Mouse (Mus musculus): ENCODE measurements at regions not wholly inside any gene's neighbourhood (a gene's known extent, or its start where the extent isn't known, plus 50 kb on each side); places are given as distances from the start of the nearest gene placed in this dataset.

- no peak for DNase-seq
Observed at GRCm38 (mm10) chr14:99537286-99537685, 238.8 kb downstream of the Klf5 start.

DNA sequence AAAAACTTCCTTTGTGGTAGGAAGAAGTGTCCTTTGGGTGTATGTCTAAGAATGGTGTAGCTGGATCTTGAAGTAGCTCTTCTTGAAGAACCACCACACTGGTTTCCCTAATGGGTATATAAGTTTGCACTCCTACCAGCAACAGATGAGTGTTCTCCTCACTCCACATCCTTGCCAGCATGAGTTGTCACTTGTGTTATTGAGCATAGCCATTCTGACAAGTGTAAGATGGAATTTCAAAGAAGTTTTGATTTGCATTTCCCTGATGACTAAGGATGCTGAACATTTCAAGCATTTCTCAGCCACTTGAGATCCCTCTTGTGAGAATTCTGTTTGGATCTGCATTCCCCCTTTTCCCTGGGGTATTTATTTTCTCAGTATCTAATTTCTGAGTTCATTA is 243.2 kb downstream of the Klf5 start:
- no peak for DNase-seq

DNA sequence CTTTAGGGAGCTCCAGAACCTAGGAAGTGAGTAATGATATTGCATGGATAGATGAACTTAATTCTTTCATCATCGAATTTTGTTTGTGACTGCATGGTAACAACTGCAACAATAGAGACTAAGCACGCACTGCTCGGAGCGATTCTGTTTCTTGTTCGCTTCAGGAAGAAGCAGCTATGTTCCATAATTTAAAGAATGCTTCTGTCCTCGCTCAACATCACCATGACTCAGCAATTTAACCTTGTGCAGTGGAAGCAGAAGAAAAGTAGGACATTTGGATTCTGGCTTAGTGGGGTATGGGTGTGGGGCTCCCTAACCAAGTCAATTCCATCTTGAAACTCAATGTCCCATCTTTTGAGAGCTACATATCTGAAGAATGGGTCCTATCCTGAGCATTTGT is 249.4 kb downstream of the Klf5 start:
- no peak for DNase-seq

- no peak for DNase-seq
Observed at GRCm38 (mm10) chr14:99548363-99549248, 250.1 kb downstream of the Klf5 start.

- DNase-seq = no peak
Observed at GRCm38 (mm10) chr14:99564024-99564423, 265.5 kb downstream of the Klf5 start.

GRCm38 (mm10) chr14:99574146-99574545 is 275.7 kb downstream of the Klf5 start:
- DNase-seq = no peak

- DNase-seq = no peak
Observed at GRCm38 (mm10) chr14:99578665-99579064, 280.2 kb downstream of the Klf5 start.

DNA sequence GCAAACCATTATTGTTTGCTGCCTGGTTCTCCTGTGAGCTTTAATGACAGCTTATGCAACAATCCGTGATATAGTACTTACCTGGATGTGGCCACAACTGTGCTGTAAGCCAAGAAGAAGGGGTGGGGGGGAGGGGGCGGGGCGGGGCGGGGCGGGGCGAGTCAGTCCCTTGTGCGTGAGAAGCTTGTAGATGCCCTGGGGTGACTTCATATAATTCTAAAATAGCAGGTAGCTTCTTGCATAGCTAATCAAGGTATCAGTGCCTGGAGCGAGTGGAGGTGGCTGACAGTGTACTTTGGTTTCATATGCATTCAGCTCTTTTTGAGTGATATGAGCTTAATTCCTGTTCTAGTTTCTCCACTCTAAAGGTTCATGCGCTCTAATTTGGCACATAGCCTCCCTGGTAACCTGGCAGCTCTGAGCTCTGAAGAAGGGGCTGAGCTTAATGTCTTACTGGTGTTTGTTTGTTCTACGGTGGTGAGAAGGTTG is 280.8 kb downstream of the Klf5 start:
- no peak for DNase-seq

GRCm38 (mm10) chr14:99579765-99580266 is 281.3 kb downstream of the Klf5 start:
- no peak for DNase-seq

GRCm38 (mm10) chr14:99584144-99584543 is 285.7 kb downstream of the Klf5 start:
- no peak for DNase-seq

GRCm38 (mm10) chr14:99586029-99586428 is 287.5 kb downstream of the Klf5 start:
- DNase-seq = no peak

DNA sequence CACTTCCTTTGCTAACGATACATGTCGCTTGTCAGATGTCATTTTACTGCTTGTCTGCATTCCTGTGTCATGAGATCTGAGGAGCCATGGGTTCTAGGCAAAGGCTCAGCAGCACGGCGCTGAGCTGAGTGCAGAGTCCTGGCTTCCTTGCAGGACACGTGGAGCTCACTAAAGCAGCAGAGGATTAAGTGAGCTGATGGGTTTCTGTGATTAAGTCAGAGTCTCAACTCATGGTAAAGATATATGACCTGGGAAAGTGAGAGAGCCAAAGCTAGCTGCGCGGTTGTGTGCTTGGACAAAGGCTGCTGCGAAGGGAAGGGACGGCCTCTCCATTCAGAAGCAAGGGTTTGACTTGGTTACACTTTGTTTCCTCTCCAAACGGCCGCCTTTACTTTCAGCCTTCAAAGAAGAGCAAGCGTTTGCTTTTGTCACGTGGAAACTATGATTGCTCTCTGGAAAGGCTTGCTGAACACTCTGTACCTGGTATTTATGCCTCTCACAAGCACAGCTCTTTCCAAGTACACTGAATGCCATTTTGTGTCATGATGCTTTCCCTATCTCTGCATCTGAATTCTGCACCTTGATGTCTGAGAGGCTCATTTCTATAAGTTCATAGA is 292.5 kb downstream of the Klf5 start:
- DNase-seq = no peak

- DNase-seq = no peak
Observed at GRCm38 (mm10) chr14:99592922-99593321, 294.4 kb downstream of the Klf5 start.

GRCm38 (mm10) chr14:99593864-99594263 is 295.4 kb downstream of the Klf5 start:
- no peak for DNase-seq

GRCm38 (mm10) chr14:99601900-99602299 is 303.4 kb downstream of the Klf5 start:
- DNase-seq = no peak

DNA sequence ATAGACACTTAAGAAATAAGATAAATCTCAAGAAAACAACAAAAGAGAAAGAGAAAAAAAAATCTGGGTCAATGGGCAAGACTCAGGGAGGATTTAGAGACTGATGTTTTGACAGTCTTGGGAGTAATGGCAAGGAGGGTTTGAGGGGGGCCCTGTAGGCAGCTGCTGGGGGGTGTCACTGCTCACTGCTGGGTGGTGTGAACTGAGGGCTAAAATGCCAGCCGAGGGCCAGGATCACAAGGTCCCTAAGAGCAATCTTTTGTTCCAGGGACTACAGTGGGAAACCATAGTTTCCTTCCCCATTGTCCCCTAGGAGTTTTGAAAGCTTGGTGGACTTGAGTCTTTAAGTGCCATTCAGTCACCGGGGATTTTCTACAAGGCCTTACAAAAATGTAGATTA is 304.8 kb downstream of the Klf5 start:
- DNase-seq = no peak

DNA sequence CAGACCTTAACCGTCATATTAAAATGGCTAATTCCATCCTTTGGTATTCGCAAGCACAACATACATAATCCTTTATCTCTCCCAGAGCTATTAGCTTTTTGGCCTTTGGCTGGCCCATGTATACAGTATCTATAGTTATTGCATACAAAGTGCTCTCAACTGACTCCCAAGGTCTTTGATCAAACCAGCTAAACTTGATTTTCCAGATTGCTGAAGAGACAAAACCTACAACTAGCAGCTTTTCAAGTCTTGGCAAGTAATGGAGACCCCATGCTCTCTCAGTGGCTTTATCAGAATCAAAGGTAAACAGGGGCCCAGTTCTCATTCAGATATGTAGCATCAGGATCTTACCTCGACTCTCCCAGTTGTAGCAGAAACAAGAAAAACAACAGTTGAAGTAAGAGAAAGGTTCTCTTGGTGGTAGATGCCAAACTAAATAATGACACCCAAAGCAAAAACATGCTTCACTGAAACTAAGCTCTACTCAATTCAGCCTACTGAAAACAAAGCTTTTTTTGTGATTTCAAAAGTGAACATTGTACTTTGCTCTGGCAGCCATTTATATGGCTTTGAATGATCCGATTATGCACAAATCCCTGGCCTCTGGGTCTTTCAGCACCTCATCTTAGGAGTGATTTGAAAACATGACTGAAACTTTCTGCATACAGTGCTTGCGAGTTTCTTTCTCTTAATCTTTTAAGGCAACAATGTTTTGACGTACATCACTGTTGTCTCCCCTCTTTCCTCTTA is 307.0 kb downstream of the Klf5 start:
- no peak for DNase-seq

DNA sequence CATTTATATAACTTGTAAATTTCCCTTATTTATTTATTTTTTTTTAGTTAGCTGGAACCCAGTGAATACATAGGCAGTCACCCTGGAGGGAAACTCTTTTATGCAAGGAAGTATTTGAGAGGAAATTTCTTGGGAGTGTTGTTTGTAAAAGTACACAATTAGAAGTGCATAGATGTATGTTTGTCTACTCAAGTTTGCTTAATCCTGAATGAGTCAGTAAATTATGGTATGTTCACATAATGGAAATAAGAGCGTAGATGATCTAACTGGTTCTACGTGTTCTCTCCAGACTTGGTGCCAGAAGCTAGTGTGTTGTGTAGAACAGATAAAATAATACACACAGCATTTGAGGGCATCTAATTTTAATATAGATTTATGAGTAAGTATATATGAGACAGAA is 310.5 kb downstream of the Klf5 start:
- no peak for DNase-seq

GRCm38 (mm10) chr14:99611435-99611834 is 312.9 kb downstream of the Klf5 start:
- no peak for DNase-seq

GRCm38 (mm10) chr14:99612114-99612513 is 313.6 kb downstream of the Klf5 start:
- DNase-seq = no peak

GRCm38 (mm10) chr14:99614748-99615147 is 316.3 kb downstream of the Klf5 start:
- DNase-seq = no peak

DNA sequence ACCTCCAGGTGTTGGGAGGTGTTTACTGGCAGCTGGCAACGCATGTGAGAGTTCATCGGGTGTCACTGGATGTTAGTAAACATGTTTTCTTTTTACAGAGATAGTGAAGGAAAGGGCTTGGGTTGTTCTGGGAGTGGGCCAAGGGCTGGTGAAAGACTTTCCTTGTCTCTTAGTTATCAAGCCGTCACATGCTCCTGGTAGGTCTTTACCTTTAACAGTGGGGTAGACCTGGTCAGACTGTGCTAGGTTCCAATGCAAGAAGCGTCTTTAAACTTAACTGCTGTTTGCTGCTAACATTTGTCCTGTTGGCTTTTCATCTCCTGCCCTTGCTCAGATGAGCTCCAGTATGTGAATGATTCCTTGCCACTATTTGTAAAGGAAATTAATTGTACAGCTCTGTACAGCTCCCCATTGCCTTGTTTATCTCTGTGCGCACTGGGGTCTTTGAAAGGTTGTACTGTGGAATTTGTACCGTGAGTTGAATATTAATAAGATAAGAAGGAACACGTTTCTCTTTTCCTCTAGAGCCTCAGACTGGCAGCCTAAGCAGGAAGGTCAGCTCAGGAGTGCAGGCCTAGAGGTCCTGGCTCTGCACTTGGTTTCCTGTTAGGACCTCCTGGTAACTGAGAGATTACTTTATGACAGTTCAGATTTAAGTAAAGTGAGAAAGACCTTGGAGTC is 318.3 kb downstream of the Klf5 start:
- no peak for DNase-seq

DNA sequence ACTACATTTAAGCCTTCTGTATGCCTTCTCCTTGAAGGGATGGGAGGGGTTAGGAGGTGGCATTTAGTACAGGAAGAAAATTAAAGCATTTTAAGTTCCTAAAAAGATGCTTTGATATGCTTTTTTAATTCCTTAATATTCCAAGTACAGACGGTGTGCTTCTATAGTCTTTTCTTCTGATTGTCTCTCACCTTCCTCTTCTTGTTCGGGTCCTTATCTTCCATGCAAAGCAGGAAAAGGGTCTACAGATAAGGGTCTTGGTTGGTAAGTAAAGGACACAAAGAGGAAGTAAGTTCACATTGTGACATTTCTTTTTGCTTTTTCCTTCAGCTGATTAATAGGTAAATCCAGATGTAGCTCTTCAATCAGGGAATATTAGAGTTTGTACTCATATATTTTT is 318.9 kb downstream of the Klf5 start:
- DNase-seq = no peak

Data from right cerebral cortex, postnatal 14 days (tissue).